Mouse (Mus musculus) frontal cortex, adult (tissue): Measurements from ENCODE around the gene Fgfr2.

Experiments used
- ATAC-seq: cut with Nextera tagmentation; 2 replicates; pipeline ENCODE4 v1.9.2; 2017; ENCODE audit warnings: mild to moderate bottlenecking, moderate library complexity, mixed read lengths; ENCODE audit not compliant: low TSS enrichment

The Fgfr2 gene

DNA sequence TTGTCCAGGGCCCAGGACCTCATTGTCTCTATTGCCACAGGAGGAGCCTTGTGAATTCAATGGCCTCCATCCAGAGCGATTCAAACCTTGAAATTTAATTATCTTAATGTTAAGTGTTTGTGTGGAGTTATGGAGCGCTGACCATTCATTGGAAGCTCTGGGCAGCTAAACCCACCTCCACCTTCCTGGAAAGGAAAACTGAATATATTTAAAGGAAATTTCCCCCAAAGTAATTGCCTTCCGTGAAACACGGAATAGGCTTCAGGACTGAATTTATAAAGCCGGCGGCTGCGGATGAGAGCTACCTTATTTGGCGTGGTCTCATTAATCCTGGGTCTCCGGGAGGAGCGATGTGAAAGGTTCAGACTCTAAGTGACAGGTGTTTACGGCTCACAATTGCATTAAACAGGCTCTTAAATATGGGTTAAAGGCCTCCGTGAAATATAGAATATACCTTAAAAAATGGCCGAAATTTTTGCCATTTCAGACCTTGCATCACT is 1479.8 kb downstream of the Fgfr2 start:
- no peak for ATAC-seq

DNA sequence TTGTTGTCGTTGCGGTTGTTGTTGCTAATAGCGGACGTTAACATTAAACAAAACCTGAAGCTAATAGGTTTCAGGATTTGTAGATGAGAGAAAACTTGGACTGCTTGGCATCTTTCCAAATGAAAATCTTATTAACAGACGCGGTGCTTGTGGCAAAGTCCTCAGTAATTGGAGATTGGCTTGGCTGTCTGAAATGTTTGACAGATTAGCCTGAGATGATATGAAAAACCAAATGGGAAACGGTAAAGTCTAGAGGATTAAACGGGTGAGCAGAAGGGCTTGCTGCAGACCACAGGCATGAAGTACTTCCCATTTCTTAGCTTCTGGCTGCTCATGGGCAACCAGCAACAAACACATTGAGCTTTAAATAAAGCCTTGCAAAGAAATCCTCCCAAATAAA is 1493.6 kb downstream of the Fgfr2 start:
- no peak for ATAC-seq

DNA sequence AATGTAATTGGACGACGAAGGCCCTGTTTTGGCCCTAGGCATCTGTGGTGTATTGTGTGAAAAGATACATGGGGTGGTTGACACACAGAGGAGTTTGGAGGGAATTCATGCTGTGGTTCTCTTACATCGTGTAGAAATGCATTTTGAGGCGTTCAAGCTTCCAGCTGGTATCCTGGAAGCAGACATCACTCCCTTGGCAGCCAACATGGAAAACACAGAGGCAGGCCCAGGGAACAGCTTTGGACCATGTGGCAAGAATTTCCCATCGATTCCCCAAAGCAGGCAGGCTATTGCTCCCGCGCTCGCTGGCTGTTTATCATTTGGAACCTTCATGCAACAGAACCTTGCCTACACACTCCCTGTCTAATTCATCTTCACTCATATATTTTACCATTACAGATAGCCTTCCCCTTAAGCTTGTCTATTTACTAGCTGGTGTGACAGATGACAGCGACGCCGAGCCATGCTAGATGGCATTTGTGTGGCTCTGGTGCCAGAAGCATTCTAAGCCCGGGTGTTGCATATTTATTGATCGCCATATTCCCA is 1494.2 kb downstream of the Fgfr2 start:
- ATAC-seq: peak; percentile 73

DNA sequence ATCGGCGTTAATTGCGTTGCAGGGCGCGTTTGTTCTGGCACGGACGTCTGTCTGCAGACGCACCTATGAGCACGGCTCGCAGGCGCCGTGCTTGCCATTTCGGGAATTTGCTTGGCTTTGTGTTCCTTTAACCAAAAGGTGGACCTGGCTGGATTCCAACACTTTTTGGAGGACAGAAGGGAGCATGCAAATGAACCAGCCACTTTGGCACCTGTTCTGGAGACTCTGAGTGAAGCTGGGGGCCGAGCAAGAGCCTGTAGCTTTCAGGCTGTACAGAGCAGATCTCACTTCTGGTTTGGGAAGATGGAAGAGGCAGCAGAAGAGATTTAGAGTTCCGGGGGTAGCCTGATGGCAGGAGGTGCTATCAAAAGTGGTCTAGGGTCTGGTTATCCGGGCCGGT is 1494.8 kb downstream of the Fgfr2 start:
- ATAC-seq: no peak

DNA sequence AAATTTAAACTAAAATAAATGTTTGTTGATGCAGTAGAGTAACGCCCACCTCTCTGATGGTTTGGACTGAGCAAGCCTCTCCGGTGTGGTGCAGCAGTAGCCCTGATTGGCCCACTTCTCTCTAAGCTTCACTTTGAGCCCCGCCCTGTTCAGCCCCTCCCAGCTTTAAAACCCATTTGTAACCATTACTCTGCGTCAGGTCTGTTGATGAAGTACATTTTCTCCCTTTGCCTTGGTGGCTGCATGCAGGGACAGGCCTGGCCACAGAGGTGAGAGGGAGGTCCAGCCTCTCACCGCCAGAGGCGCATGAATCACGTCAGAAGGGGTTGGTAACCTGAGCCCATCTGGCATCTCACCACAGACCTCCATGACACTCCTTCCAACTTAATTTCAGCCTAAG is 1513.5 kb downstream of the Fgfr2 start:
- ATAC-seq: no peak

DNA sequence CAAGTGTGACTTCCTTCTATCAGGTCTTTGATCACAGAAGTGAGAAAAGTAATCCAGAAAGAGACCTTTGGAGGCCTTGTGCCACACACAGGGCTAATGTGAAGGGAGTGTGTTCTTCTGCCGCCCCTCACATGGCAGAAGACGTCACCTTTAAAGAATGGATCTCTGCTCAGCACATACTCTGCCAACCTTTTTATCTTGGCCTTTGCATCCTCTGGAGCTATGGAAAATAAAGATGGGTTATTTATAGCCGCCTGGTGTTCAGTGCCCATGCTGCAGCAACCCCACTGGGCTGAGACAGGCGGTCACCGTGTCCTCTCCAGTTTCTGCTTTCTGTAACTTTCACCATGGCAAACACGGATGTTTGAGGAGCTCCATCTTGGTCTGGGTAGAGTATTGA is 1515.1 kb downstream of the Fgfr2 start:
- no peak for ATAC-seq

DNA sequence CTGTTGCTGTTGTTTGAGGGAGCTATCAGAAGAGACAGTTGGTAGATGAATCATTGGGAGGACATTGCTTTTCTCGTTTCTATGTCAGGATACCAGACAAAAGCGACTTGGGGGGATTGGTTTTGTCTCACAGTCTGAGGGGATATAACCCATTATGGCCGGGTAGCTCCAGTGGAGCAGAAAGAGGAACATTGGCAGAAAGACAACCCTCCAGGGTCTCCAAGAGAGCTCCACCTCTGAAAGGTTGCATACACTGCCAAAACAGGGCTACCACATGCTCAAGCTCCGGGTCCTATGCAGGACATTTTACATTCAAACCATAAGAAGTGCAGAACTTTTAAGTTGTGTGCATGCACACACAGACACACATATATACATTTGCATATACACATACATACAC is 1517.7 kb downstream of the Fgfr2 start:
- ATAC-seq: peak; percentile 23; the same call in 1 of the 2 replicates

- no peak for ATAC-seq
Observed at GRCm38 (mm10) chr7:131604946-131605345, 1518.2 kb downstream of the Fgfr2 start.

GRCm38 (mm10) chr7:131603186-131603585 is 1520.0 kb downstream of the Fgfr2 start:
- ATAC-seq: no peak

GRCm38 (mm10) chr7:131602106-131602505 is 1521.0 kb downstream of the Fgfr2 start:
- ATAC-seq: no peak

DNA sequence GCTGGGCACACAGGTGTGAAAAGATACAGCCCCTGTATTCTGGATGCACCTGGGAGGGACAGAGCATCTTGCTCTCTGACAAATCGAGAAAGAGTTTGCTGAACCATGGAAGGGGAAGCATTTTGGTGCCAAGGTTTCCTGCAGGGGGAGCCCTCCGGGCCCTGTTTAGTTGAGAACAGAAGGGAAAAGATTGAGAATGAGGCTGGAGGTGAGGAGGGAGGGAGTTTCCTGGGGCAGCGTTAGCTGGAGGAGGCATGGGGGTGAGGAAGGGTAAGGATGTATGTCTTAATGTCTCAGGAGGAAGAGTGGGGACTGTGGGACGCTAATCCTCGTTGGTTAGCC is 1524.7 kb downstream of the Fgfr2 start:
- peak; percentile 72; the same call in 1 of the 2 replicates for ATAC-seq

DNA sequence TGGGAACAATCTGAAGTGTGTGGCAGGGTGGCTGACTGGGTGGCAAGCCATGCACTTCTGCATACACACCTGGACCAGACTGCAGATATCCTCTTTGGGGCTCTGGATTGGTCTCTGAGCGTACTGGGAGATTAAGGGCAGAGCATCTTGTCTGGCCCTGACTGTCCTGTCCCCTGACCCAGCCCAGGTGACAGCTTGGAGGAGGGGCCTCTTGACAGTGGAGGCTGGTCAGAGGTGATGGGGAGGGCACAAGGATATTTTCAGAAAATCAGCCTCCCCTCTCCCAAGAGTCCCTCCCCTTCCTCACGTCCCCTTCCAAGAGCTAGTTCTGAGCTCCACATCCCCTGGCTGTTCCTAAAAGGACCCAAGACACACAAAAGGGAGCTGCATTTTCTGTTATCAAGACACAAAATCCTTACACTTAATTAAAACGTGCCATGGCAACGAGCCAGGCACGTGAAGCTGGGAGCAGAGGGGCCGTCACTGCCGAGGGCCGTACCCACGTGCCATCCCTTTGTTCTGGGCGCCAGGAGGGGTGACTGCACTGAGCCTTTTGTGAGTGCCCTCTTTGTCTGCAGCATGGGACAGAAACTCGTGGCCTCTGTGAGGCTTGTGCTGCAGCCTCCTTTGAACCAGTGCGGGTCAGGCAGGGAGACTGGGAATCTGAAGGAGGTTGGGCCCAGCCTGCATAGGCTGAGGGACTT is 1525.2 kb downstream of the Fgfr2 start:
- peak; percentile 34; the same call in 1 of the 2 replicates for ATAC-seq

DNA sequence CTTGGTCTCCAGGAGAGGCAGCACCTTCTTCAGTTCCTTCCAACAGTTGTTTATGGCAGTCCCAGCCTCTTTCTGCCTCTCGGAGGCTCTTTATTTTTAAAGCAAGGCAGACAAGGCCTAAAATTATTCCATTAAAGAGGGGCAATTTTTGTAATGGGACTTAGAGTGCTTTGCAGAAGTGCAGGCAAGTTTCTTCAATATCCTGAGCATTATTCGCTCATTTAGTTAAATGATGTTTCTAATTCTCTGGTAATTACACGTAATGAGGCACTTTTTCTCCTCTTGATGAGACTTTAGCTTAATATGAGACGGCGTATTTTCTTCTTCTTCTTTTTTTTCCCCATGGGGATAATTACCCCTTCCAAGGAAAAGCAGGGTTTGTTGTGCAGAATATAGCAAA is 1537.6 kb downstream of the Fgfr2 start:
- ATAC-seq: no peak

DNA sequence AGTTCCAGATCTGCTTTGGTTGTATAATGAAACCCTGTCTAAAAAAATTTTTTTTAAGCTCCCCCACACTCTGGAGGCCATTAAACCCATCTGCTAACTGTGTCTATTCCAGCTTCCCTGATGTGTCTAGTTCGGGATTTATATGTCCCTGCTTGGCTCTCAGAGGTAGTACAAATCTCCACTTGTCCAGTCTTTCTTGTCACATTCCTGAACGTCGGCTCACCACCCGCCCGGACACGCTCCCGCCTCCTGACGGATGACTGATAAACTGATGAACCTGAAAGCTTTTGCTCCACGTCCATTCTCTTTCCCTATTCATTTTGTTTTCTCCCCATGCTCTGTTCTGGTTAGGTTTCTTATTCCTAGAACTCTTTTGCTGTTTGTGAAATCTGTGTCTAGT is 1541.0 kb downstream of the Fgfr2 start:
- ATAC-seq: no peak

GRCm38 (mm10) chr7:131575246-131575645 is 1547.9 kb downstream of the Fgfr2 start:
- no peak for ATAC-seq

GRCm38 (mm10) chr7:131560697-131561042 is 1562.5 kb downstream of the Fgfr2 start:
- ATAC-seq: no peak; the same call in 1 of the 2 replicates

GRCm38 (mm10) chr7:131559986-131560696 is 1563.0 kb downstream of the Fgfr2 start, which contains the start of gene Bub3:
Bub3 (plus strand) TSS chr7:131560222.
- ATAC-seq: peak; percentile 98

GRCm38 (mm10) chr7:131557751-131558150 is 1565.4 kb downstream of the Fgfr2 start:
- ATAC-seq: no peak

- no peak for ATAC-seq
Observed at GRCm38 (mm10) chr7:131556541-131557271, 1566.4 kb downstream of the Fgfr2 start.

- ATAC-seq: no peak
Observed at GRCm38 (mm10) chr7:131556116-131556515, 1567.0 kb downstream of the Fgfr2 start.

GRCm38 (mm10) chr7:131555301-131556081 is 1567.7 kb downstream of the Fgfr2 start:
- no peak for ATAC-seq
